Mouse (Mus musculus) inflammation-experienced regulatory T-cells, adult 6 months (primary cell): Measurements from ENCODE around the gene Olfr1474. TPM values are rescaled to one million over a fixed set of nuclear protein-coding genes. Genes with fewer than 3 reads are reported as not detected.
"Not testable (repeated sequence)": the region's sequence is repeated elsewhere in the genome, so short reads cannot be mapped to it uniquely, and the experiment has no call there.

Experiments
- ATAC-seq: one replicate; pipeline ENCODE4 v1.8.0; 2017
- polyA plus RNA-seq, 3 experiments: library from polyadenylated mRNA; unstranded; fragments of 100-300 nt; shearing (Covaris generic); gene quantifications; one replicate each; pipeline ENCODE4 v1.2.1; 2017

The Olfr1474 gene
- polyA plus RNA-seq, result not detected

DNA sequence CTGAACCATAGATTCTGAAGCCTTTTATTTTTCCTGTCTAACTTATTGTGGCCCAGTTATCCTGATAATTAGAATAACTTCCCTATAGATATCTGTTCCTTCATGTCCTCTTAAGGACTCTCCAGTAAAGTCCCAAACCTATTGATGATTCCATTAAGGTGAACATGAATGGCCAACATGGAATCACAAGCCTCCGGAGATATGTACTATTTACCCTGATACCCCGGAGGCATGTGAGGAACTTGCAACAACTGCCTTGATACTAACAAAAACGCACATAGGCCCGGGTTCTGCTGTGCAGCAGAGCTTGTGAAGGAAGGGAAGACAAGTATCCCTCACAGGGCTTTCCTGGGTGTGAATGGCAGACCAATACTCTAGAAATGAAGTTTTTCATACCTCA lies at the start of gene Olfr1474:
TSS of gene Olfr1474 (plus strand) at position 301 of the 400 bp plus-strand sequence.
- not testable (repeated sequence) for ATAC-seq

DNA sequence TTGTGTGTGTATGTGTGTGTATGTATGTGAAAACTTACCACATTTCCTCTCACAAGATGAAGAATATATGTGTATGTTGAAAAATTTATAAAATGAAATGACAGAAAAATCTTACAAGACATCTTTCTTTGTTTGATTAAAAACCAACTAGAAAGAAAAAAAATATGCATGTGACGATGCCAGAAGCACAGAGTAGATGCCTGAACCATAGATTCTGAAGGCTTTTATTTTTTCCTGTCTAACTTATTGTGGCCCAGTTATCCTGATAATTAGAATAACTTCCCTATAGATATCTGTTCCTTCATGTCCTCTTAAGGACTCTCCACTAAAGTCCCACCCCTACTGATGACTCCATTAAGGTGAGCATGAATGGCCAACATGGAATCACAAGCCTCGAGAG lies 26.3 kb upstream of the Olfr1474 start, which contains the start of gene Olfr1471:
TSS of gene Olfr1471 (plus strand) at position 301 of the 400 bp plus-strand sequence.
- not testable (repeated sequence) for ATAC-seq

- no peak for ATAC-seq
Observed at GRCm38 (mm10) chr19:13455986-13456385, 13.4 kb upstream of the Olfr1474 start, which contains the start of gene Olfr1472. Gene Olfr1472, minus strand, starts transcription at chr19:13456086.

DNA sequence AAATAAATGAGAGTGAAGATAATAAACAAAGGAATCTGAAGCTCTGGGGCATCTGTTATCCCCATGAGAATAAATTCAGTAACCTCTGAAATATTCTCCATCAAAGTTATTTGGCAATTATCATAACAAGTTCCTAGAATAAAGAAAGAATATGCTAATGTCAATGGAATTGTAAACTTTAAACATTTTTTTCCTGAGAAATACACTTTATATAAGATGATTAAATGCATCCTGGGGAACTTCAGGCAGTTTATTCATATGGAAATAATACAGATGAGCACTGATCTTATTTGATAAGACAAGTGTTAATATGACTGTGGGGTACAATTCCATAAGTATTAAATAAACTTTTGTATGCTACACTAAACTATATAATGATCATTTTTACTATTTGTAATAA lies 10.7 kb downstream of the Olfr1474 start, which contains the start of gene Olfr1475:
TSS of gene Olfr1475 (minus strand) at position 101 of the 400 bp plus-strand sequence.
- ATAC-seq, result no peak

DNA sequence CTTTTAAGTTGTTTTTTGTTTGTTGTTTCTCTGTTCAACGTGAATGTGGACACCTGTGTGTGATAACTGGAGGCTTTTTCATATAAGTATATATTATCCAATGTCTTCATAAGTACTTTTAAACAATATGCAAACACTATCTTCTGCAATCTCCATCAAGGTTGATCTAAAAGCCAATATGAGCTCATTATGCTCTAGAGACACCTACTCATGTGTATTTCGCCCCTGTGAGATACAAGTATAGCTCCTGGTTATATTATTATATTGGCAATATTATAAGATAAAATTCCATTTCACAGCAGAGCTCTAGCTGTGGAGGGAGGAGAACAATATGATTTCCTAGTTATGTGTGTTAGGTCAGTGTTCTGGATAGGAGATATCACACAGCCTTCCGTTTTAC lies 30.9 kb downstream of the Olfr1474 start, which contains the start of gene Olfr1477:
TSS of gene Olfr1477 (plus strand) at position 301 of the 400 bp plus-strand sequence.
- ATAC-seq, result no peak

Other genes starting within 250 kb of the Olfr1474 start
- not detected for gene Olfr1463, start 238.2 kb upstream of the Olfr1474 start, polyA plus RNA-seq
- gene Olfr1465, start 154.0 kb upstream of the Olfr1474 start, polyA plus RNA-seq, result not detected
- not detected for gene Olfr1466, start 130.7 kb upstream of the Olfr1474 start, polyA plus RNA-seq
- gene Olfr1467, start 107.3 kb upstream of the Olfr1474 start, polyA plus RNA-seq, result not detected
- gene Olfr1469, start 61.7 kb upstream of the Olfr1474 start, polyA plus RNA-seq, result not detected
- not detected for gene Olfr1471, start 26.2 kb upstream of the Olfr1474 start, polyA plus RNA-seq
- not detected for gene Olfr1472, start 13.5 kb upstream of the Olfr1474 start, polyA plus RNA-seq
- gene Olfr1475, start 10.6 kb downstream of the Olfr1474 start, polyA plus RNA-seq, result not detected
- gene Olfr1477, start 31.0 kb downstream of the Olfr1474 start, polyA plus RNA-seq, result under 1 TPM in 1 of 3 experiments, not detected in 2; 0.16 TPM
- gene Olfr1480, start 58.3 kb downstream of the Olfr1474 start, polyA plus RNA-seq, result not detected
- gene Olfr1484, start 113.9 kb downstream of the Olfr1474 start, polyA plus RNA-seq, result not detected
- not detected for gene Olfr1487, start 147.8 kb downstream of the Olfr1474 start, polyA plus RNA-seq
- not detected for gene Olfr1489, start 162.1 kb downstream of the Olfr1474 start, polyA plus RNA-seq
- not detected for gene Olfr1490, start 181.5 kb downstream of the Olfr1474 start, polyA plus RNA-seq
- gene Olfr1491, start 227.7 kb downstream of the Olfr1474 start, polyA plus RNA-seq, result not detected